Mouse (Mus musculus): ENCODE results near the gene Fbxl8. TPM values are rescaled to one million over a fixed set of nuclear protein-coding genes. Genes with fewer than 3 reads are reported as not detected.

Fbxl8 gene
- polyA plus RNA-seq, 1 experiment = 16.0 TPM

DNA sequence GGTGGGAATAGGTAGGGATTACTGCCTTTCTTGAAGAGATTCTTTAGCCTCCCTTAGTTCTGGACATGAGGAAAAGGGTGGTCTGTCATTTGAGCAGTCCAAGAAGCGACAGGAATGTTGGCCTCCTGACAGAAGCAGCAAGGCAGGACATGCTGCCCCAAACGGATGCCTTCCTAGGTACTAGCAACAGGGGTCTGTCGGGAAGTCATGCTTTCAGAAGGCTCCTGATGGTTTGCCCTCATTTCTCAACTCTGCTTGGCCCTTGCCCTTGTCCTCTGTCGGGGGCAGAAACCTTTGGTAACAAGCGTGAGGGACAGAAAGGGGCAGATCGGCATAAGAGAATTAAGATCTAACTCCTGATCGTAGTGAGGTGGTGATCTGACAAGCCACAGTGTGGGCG is 45.7 kb downstream of the Fbxl8 start:
- 94% methylated on average over 8 of the region's 8 CpGs for WGBS
- Histone ChIP-seq H3K27me3 (ENCODE audit: control insufficient read depth, insufficient read depth, low read length) (no peaks in the 10 kb centered on the region), H3K36me3 (ENCODE audit: control insufficient read depth, insufficient read depth, low read length) (peaks cover 17% of the 10 kb centered on the region), H3K4me3 (ENCODE audit: extremely low read depth, insufficient read depth, insufficient read length) (no peak overlapping the region), H3K4me1 (ENCODE audit: control insufficient read depth, insufficient read depth, insufficient read length) (no peaks in the 10 kb centered on the region; the same call in 1 of the 2 replicates), H3K27ac (ENCODE audit: insufficient read depth, low read length) (no peak overlapping the region)
- TF ChIP-seq CTCF (IDR thresholded peaks at IDR 0.05; ENCODE audit: extremely low read depth, insufficient read depth, insufficient read length, insufficient replicate concordance) (no peak), POLR2A (IDR thresholded peaks at IDR 0.05; ENCODE audit: low read depth, low read length) (no peak)
- DNase-seq (ENCODE audit: low read depth in 1 of 2, low spot score in 2 of 2) = no peak

- no peaks in the 10 kb centered on the region for H3K27me3 ChIP-seq (ENCODE audit: control insufficient read depth, insufficient read depth, low read length)
- H3K27ac ChIP-seq (ENCODE audit: insufficient read depth, low read length) = no peak overlapping the region
- no peak for DNase-seq (ENCODE audit: low read depth in 1 of 2, low spot score in 2 of 2)
- no peaks in the 10 kb centered on the region for H3K4me1 ChIP-seq (ENCODE audit: control insufficient read depth, insufficient read depth, insufficient read length)
- H3K36me3 ChIP-seq (ENCODE audit: control insufficient read depth, insufficient read depth, low read length) = peaks cover 19% of the 10 kb centered on the region
- 78% methylated on average over 1 of the region's 1 CpGs for WGBS
- no peak for TF ChIP-seq CTCF (IDR thresholded peaks at IDR 0.05; ENCODE audit: extremely low read depth, insufficient read depth, insufficient read length, insufficient replicate concordance)
- TF ChIP-seq POLR2A (IDR thresholded peaks at IDR 0.05; ENCODE audit: low read depth, low read length) = no peak
- no peak overlapping the region for H3K4me3 ChIP-seq (ENCODE audit: extremely low read depth, insufficient read depth, insufficient read length)
These were observed 47.3 kb downstream of the Fbxl8 start for GRCm38 (mm10) chr8:105311718-105312117.

GRCm38 (mm10) chr8:105312891-105313481 is 48.5 kb downstream of the Fbxl8 start:
- WGBS = 87% methylated on average over 8 of the region's 8 CpGs
- TF ChIP-seq CTCF (IDR thresholded peaks at IDR 0.05; ENCODE audit: extremely low read depth, insufficient read depth, insufficient read length, insufficient replicate concordance) = no peak
- TF ChIP-seq POLR2A (IDR thresholded peaks at IDR 0.05; ENCODE audit: low read depth, low read length) = no peak
- DNase-seq (ENCODE audit: low read depth in 1 of 2, low spot score in 2 of 2) = no peak
- H3K4me1 ChIP-seq (ENCODE audit: control insufficient read depth, insufficient read depth, insufficient read length) = no peaks in the 10 kb centered on the region
- no peak overlapping the region for H3K27ac ChIP-seq (ENCODE audit: insufficient read depth, low read length)
- H3K4me3 ChIP-seq (ENCODE audit: extremely low read depth, insufficient read depth, insufficient read length) = no peak overlapping the region
- peaks cover 20% of the 10 kb centered on the region for H3K36me3 ChIP-seq (ENCODE audit: control insufficient read depth, insufficient read depth, low read length)
- H3K27me3 ChIP-seq (ENCODE audit: control insufficient read depth, insufficient read depth, low read length) = no peaks in the 10 kb centered on the region

DNA sequence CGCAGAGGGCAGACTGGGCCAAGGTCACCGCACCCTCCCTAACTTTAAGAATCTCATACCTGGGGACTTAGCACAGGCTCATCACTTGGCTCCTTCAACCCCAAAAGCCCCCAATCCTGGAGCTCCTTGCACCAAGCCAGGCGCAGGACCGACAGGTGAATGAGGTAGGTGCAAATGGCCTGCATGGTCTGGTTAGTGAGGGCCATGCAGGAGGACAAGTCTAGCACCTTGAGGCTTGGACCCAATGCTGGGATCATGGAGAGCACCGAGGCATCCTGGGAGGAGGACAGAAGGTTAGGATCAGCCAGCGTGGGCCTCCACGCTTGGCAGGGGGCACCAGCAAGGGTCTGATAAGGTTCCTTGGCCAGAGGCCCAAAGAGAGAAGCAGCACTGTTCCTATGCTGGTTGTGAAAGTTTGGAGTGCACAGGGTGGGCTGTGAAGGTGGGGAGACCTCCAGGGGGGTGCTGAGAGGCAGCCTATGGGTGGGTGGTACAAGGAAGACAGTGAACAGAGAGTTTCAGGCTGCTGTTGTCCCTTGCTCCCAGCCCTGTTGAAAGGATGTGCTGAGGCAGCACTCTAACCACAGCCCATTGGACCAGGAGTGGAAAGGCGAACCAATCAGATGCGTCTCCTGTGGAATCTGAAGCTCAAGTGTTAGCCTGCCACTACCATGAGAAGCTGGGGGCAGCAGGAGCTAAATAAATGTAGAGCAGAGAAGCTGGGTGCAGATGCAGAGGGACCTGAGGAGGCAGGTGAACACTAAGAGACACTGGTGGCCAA is 49.4 kb downstream of the Fbxl8 start:
- Histone ChIP-seq H3K36me3 (ENCODE audit: control insufficient read depth, insufficient read depth, low read length) (peaks cover 19% of the 10 kb centered on the region), H3K27ac (ENCODE audit: insufficient read depth, low read length) (no peak overlapping the region), H3K4me3 (ENCODE audit: extremely low read depth, insufficient read depth, insufficient read length) (no peak overlapping the region), H3K27me3 (ENCODE audit: control insufficient read depth, insufficient read depth, low read length) (no peaks in the 10 kb centered on the region), H3K4me1 (ENCODE audit: control insufficient read depth, insufficient read depth, insufficient read length) (no peaks in the 10 kb centered on the region)
- no peak for DNase-seq (ENCODE audit: low read depth in 1 of 2, low spot score in 2 of 2)
- no peak for TF ChIP-seq CTCF (IDR thresholded peaks at IDR 0.05; ENCODE audit: extremely low read depth, insufficient read depth, insufficient read length, insufficient replicate concordance)
- no peak for TF ChIP-seq POLR2A (IDR thresholded peaks at IDR 0.05; ENCODE audit: low read depth, low read length)
- WGBS = 94% methylated on average over 9 of the region's 9 CpGs

DNA sequence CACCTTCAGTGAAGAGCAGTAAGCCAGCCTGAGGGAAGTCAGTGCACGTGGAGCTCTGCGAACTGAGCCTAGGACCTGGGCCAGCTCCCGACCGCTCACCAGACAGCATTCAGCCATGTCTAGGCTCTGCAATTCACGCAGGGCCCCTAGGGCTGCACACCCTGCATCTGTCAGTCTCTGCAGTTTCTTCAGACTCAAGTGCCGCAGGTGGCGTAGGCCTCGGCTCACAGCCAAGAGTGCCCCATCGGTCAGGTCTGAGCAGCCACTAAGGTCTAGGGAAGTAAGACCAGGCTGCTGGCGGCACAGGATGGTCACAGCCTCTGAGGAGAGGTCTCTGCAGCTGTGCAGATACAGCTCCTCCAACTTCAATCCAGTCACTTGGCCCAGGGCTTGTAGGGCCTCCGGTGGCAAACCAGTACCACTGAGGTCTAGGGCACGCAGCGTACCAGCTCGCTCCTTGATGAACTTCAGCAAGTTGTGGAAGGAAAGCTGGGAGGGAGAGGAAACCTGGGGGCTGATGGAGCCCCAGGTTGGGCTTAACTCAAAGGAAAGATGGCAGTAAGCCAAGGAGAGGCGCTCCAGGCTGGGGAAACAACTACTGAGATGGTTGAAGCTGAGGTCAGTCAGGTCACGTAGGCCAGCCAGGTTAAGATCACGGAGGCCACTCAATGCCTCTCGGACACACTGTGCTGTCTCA is 50.8 kb downstream of the Fbxl8 start:
- Histone ChIP-seq H3K27ac (ENCODE audit: insufficient read depth, low read length) (no peak overlapping the region), H3K27me3 (ENCODE audit: control insufficient read depth, insufficient read depth, low read length) (no peaks in the 10 kb centered on the region), H3K4me3 (ENCODE audit: extremely low read depth, insufficient read depth, insufficient read length) (no peak overlapping the region), H3K4me1 (ENCODE audit: control insufficient read depth, insufficient read depth, insufficient read length) (no peaks in the 10 kb centered on the region), H3K36me3 (ENCODE audit: control insufficient read depth, insufficient read depth, low read length) (peaks cover 19% of the 10 kb centered on the region)
- 94% methylated on average over 18 of the region's 18 CpGs for WGBS
- DNase-seq (ENCODE audit: low read depth in 1 of 2, low spot score in 2 of 2) = no peak
- no peak for TF ChIP-seq POLR2A (IDR thresholded peaks at IDR 0.05; ENCODE audit: low read depth, low read length)
- no peak for TF ChIP-seq CTCF (IDR thresholded peaks at IDR 0.05; ENCODE audit: extremely low read depth, insufficient read depth, insufficient read length, insufficient replicate concordance)

DNA sequence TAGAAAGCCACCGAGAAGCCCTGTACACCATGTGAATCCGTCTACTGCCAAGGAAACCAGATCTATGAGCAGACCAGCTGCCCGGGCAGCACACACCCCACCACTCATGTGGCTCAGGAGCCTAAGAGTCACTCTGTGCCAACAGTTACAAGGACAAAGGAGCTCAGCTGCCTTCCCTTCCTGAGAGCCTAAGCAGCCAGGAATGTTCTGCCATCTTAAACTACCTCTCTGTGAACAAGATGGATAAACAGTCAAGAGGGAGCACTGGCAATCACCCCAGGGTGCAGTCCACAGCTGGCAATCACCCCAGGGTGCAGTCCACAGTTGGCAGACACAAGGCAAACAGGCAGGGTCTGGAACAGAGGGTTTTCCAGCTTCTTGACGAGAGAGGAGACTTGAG is 53.5 kb downstream of the Fbxl8 start:
- no peaks in the 10 kb centered on the region for H3K27me3 ChIP-seq (ENCODE audit: control insufficient read depth, insufficient read depth, low read length)
- peaks cover 15% of the 10 kb centered on the region for H3K36me3 ChIP-seq (ENCODE audit: control insufficient read depth, insufficient read depth, low read length)
- no peaks in the 10 kb centered on the region for H3K4me1 ChIP-seq (ENCODE audit: control insufficient read depth, insufficient read depth, insufficient read length)
- TF ChIP-seq POLR2A (IDR thresholded peaks at IDR 0.05; ENCODE audit: low read depth, low read length) (no peak), CTCF (IDR thresholded peaks at IDR 0.05; ENCODE audit: extremely low read depth, insufficient read depth, insufficient read length, insufficient replicate concordance) (no peak)
- no peak overlapping the region for H3K27ac ChIP-seq (ENCODE audit: insufficient read depth, low read length)
- DNase-seq (ENCODE audit: low read depth in 1 of 2, low spot score in 2 of 2) = no peak
- 91% methylated on average over 4 of the region's 4 CpGs for WGBS
- H3K4me3 ChIP-seq (ENCODE audit: extremely low read depth, insufficient read depth, insufficient read length) = no peak overlapping the region
